Mouse (Mus musculus): Measurements from ENCODE around the gene Odf3l2.

The Odf3l2 gene

GRCm38 (mm10) chr10:79626156-79626555 lies 19.4 kb downstream of the Odf3l2 start:
- DNase-seq (ENCODE audit: low spot score), result no peak

GRCm38 (mm10) chr10:79625398-79625797 lies 20.1 kb downstream of the Odf3l2 start:
- no peak for DNase-seq (ENCODE audit: low spot score)

GRCm38 (mm10) chr10:79623950-79624349 lies 21.6 kb downstream of the Odf3l2 start:
- no peak for DNase-seq (ENCODE audit: low spot score)

GRCm38 (mm10) chr10:79616376-79616775 lies 29.2 kb downstream of the Odf3l2 start:
- no peak for DNase-seq (ENCODE audit: low spot score)

- no peak for DNase-seq (ENCODE audit: low spot score)
These were observed 29.7 kb downstream of the Odf3l2 start for GRCm38 (mm10) chr10:79615860-79616259.

- DNase-seq (ENCODE audit: low spot score), result no peak
These were observed 31.3 kb downstream of the Odf3l2 start for GRCm38 (mm10) chr10:79614305-79614643.

GRCm38 (mm10) chr10:79613578-79614304 lies 31.8 kb downstream of the Odf3l2 start, which contains the start of gene C2cd4c:
Gene C2cd4c (minus strand): TSS chr10:79614025.
- DNase-seq (ENCODE audit: low spot score), result no peak

GRCm38 (mm10) chr10:79612192-79613135 lies 33.1 kb downstream of the Odf3l2 start:
- no peak for DNase-seq (ENCODE audit: low spot score)

GRCm38 (mm10) chr10:79611296-79611695 lies 34.2 kb downstream of the Odf3l2 start:
- no peak for DNase-seq (ENCODE audit: low spot score)

GRCm38 (mm10) chr10:79609276-79609675 lies 36.3 kb downstream of the Odf3l2 start:
- no peak for DNase-seq (ENCODE audit: low spot score)

GRCm38 (mm10) chr10:79607892-79608291 lies 37.6 kb downstream of the Odf3l2 start:
- no peak for DNase-seq (ENCODE audit: low spot score)

- DNase-seq (ENCODE audit: low spot score), result no peak
These were observed 39.0 kb downstream of the Odf3l2 start for GRCm38 (mm10) chr10:79606537-79606936.

- no peak for DNase-seq (ENCODE audit: low spot score)
These were observed 47.7 kb downstream of the Odf3l2 start for GRCm38 (mm10) chr10:79597936-79598230.

GRCm38 (mm10) chr10:79597051-79597935 lies 48.2 kb downstream of the Odf3l2 start:
- no peak for DNase-seq (ENCODE audit: low spot score)

GRCm38 (mm10) chr10:79595590-79595929 lies 50.0 kb downstream of the Odf3l2 start:
- DNase-seq (ENCODE audit: low spot score), result no peak

GRCm38 (mm10) chr10:79594872-79595589 lies 50.5 kb downstream of the Odf3l2 start:
- DNase-seq (ENCODE audit: low spot score), result no peak

- no peak for DNase-seq (ENCODE audit: low spot score)
These were observed 51.4 kb downstream of the Odf3l2 start for GRCm38 (mm10) chr10:79594111-79594510.

- no peak for DNase-seq (ENCODE audit: low spot score)
These were observed 54.8 kb downstream of the Odf3l2 start for GRCm38 (mm10) chr10:79590702-79591101.
